Mouse (Mus musculus): ENCODE measurements at regions not wholly inside any gene's neighbourhood (a gene's known extent, or its start where the extent isn't known, plus 50 kb on each side); places are given as distances from the start of the nearest gene placed in this dataset.

DNA sequence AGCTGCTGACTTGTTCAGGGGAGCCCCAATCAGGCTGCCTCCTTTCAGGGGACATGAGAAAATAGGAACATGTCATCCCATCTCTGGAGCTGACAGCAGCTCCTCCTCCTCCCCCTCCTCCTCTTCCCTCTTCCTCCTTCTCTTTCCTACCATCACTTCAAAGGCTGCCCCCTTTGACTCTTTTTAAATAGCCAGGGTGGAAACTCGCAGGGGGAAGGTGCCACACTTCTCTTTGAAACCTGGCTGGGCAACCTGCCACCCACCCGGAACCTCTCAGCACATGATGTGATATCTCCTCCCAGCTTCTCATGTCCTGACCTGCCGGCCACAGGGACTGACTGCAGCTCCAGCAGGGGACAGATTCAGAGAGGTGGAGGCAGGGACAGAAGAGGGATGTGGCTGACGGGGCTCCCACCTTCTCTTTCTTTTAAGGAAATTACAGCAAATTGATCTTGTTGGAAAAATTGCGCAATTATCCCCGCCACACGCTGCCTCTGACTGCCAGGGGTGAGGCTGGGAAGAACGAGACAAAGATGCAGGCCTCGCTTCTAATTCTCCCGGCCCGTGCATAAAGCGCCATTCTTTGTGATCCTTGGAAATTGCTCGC lies 399.6 kb upstream of the Kazn start:
- Histone ChIP-seq H3K36me3 (no peaks in the 10 kb centered on the region), H3K9me3 (replicated peaks) (no peaks in the 10 kb centered on the region), H3K27me3 (replicated peaks) (no peaks in the 10 kb centered on the region), H3K9ac (no peak overlapping the region), H3K27ac (ENCODE audit: poor library complexity, severe bottlenecking) (no peak overlapping the region), H3K4me1 (replicated peaks) (0 out of 2 replicates have a peak, but pooled peaks cover 7% of the 10 kb centered on the region), H3K4me3 (no peak overlapping the region), H3K4me2 (no peak overlapping the region)
- no peak for ATAC-seq (ENCODE audit: insufficient number of reproducible peaks, low FRiP score)
- 53% methylated on average over 13 of the region's 13 CpGs for WGBS

DNA sequence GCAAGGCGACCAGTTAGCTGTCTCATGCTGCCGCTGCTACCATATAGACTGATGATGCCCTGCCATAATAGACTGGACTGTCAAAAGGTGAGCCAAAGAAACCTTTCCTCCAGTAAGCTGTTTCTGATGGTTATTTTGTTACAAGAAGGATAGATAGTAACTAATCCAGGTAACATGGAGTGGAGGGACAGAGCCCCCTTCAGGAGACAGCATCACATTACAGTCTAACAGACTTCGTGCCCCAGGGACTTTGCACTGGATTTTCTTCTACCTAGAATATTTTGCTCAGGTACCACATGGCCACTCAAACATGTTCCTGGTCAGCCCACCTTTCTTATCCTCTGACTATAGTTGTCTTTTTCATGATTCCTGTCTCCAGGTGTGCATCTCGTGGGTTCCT lies 398.9 kb upstream of the Kazn start:
- Histone ChIP-seq H3K9ac (no peak overlapping the region), H3K27ac (ENCODE audit: poor library complexity, severe bottlenecking) (no peak overlapping the region), H3K4me3 (no peak overlapping the region), H3K9me3 (replicated peaks) (no peaks in the 10 kb centered on the region), H3K27me3 (replicated peaks) (no peaks in the 10 kb centered on the region), H3K4me1 (replicated peaks) (0 out of 2 replicates have a peak, but pooled peaks cover 8% of the 10 kb centered on the region), H3K36me3 (no peaks in the 10 kb centered on the region), H3K4me2 (no peak overlapping the region)
- 83% methylated on average over 4 of the region's 4 CpGs for WGBS
- no peak for ATAC-seq (ENCODE audit: insufficient number of reproducible peaks, low FRiP score)

DNA sequence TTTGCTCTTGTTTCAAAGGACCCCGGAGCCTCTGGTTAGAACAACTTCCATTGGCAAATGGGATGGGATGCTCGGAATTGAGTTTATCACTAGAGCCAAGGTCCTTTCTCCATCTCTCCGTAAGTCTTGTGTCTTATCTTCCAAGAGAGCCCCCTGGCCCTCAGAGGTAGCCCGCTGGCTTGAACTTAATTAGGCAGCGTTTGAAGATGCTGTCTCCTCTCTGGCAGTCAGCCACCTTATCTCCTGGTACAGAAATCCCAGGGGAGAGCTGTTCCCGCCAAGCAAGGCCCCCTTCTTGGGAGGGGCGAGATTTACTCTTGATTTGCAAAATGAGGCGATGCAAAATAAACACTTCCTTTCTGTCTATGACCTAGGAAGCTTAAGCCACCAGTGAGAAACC lies 395.2 kb upstream of the Kazn start:
- Histone ChIP-seq H3K27ac (ENCODE audit: poor library complexity, severe bottlenecking) (no peak overlapping the region), H3K9ac (no peak overlapping the region), H3K4me2 (no peak overlapping the region), H3K4me1 (replicated peaks) (0 out of 2 replicates have a peak, but pooled peaks cover 8% of the 10 kb centered on the region), H3K4me3 (no peak overlapping the region), H3K27me3 (replicated peaks) (no peaks in the 10 kb centered on the region), H3K9me3 (replicated peaks) (no peaks in the 10 kb centered on the region), H3K36me3 (no peaks in the 10 kb centered on the region)
- no peak for ATAC-seq (ENCODE audit: insufficient number of reproducible peaks, low FRiP score)
- WGBS = 17% methylated on average over 8 of the region's 8 CpGs

DNA sequence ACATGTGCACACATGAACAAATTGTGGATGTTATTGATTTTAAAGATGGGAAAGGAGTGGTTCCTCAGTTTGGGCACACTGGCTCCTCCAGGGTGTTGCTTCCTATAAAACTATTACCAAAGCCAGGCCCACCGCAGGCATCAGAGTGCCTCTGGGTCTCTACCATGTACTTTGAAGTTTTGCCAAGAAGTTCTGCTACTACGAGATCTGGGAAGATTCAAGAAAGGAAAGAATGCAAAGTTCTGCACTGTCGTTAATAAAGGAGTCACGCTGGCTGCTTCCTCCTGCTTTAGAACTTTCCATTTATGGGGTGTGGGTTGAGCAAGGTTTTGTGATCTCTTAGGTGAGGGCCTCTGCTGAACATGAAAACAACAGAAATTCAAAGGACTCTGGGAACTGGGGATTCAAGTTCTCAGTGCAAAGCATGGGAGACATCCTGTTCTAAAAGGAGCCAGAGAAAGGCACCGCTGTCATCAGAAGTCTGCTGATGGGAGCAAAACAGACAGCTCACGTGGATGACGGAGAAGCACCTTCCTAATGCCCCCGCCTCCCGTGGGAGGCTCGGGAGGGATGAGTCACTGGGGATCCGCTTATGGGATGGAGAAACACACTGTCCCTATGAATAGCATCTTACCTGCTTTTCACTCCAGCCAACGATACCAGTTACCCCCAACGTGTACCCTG lies 394.6 kb upstream of the Kazn start:
- ATAC-seq (ENCODE audit: insufficient number of reproducible peaks, low FRiP score) = no peak
- H3K36me3 ChIP-seq = no peaks in the 10 kb centered on the region
- WGBS = 45% methylated on average over 13 of the region's 13 CpGs
- H3K9me3 ChIP-seq (replicated peaks) = no peaks in the 10 kb centered on the region
- no peak overlapping the region for H3K4me3 ChIP-seq
- H3K9ac ChIP-seq = no peak overlapping the region
- no peaks in the 10 kb centered on the region for H3K27me3 ChIP-seq (replicated peaks)
- H3K4me2 ChIP-seq = no peak overlapping the region
- 0 out of 2 replicates have a peak, but pooled peaks cover 8% of the 10 kb centered on the region for H3K4me1 ChIP-seq (replicated peaks)
- H3K27ac ChIP-seq (ENCODE audit: poor library complexity, severe bottlenecking) = no peak overlapping the region

DNA sequence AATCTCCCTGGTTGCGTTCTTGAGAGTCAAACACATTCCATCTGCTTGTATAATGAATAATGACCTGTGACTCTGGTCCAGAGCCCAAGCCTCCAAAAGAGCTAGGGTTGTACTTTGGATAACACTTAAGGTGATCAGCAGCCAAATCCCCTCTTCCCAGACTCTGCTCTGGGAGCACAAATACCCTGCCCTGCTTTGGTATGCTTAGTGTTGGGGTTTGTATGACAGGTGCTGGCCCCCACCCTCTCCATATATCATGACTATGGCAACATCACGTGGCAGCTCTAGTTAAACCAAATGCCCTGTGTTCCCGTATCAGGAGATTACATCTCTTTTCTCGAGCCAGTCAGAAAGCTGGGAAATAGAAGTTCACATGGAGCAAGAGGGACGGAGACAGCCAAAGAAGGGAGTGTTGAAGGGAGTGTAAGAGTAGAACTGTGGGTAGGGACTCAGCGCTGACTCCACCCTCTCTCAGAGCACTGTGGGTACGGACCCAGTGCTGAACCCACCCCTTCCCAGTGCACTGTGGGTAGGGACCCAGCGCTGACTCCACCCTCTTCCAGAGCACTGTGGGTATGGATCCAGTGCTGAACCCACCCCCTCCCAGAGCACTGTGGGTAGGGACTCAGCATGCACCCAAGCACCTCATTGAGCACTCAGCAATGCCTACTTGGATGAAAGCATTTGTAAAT lies 387.4 kb upstream of the Kazn start:
- no peak overlapping the region for H3K9ac ChIP-seq
- 78% methylated on average over 8 of the region's 8 CpGs for WGBS
- no peak overlapping the region for H3K4me3 ChIP-seq
- H3K27ac ChIP-seq (ENCODE audit: poor library complexity, severe bottlenecking) = no peak overlapping the region
- no peak; the same call in 1 of the 2 replicates for ATAC-seq (ENCODE audit: insufficient number of reproducible peaks, low FRiP score)
- no peaks in the 10 kb centered on the region for H3K36me3 ChIP-seq
- H3K4me1 ChIP-seq (replicated peaks) = no peaks in the 10 kb centered on the region
- H3K27me3 ChIP-seq (replicated peaks) = 0 out of 2 replicates have a peak, but pooled peaks cover 5% of the 10 kb centered on the region
- no peak overlapping the region for H3K4me2 ChIP-seq
- no peaks in the 10 kb centered on the region for H3K9me3 ChIP-seq (replicated peaks)

DNA sequence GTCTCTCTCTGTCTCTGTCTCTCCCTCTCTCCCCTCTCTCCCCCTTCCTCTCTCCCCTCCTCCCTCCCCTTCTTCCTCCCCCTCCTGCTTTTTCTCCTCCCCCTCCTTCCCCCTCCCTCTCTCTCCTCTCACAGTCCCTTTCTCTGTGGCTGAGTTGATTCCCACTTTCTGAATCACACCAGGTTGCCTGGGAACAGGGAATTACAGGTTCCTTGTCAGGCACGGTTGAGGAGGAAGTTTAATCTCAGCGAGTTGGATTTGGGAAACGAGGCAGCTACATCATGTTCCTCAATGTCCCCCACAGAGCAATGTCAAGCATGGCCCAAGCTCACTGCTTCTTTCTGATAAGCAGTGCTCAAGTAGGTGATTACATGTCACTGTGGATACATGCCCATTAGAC lies 386.3 kb upstream of the Kazn start:
- no peak overlapping the region for H3K4me2 ChIP-seq
- no peak overlapping the region for H3K4me3 ChIP-seq
- H3K27ac ChIP-seq (ENCODE audit: poor library complexity, severe bottlenecking) = no peak overlapping the region
- H3K36me3 ChIP-seq = no peaks in the 10 kb centered on the region
- H3K4me1 ChIP-seq (replicated peaks) = no peaks in the 10 kb centered on the region
- no peaks in the 10 kb centered on the region for H3K9me3 ChIP-seq (replicated peaks)
- no peak overlapping the region for H3K9ac ChIP-seq
- H3K27me3 ChIP-seq (replicated peaks) = 0 out of 2 replicates have a peak, but pooled peaks cover 5% of the 10 kb centered on the region
- ATAC-seq (ENCODE audit: insufficient number of reproducible peaks, low FRiP score) = no peak
- WGBS = 30% methylated on average over 3 of the region's 3 CpGs

DNA sequence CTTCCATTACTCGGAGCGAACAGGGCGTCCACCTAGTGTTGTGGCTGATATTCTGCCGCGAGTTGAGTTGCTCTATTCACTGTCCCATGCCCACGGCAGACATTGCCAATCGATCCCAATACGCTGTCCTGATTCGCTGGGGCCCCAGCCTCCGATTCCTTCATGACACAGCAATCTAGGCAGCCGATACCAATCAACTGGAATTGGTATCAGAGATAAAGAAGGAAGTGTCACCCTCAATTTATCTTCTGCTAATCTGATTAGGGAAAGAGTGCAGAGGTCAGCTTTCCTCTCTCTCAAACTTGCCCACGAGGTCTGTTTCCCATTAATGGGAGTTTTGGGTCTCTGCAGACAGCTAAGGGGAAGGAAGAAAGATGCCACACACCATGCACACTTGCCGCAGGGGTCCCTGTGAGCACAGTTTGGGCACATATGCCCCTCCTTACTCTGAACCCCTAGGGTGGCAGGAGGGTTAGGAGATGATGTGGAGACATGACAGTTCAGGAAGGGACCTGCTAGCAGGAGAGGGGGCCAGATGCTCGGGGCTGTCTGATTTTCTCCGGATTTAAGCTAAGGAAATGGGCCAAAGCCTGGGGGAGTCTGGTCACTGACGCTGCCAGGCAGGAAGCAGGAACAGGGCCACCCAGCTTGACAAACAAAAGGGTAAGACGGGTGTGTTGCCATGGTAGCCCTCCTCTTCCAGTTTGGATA lies 383.1 kb upstream of the Kazn start:
- H3K9me3 ChIP-seq (replicated peaks) = 0 out of 2 replicates have a peak, but pooled peaks cover 3% of the 10 kb centered on the region
- no peak overlapping the region for H3K27ac ChIP-seq (ENCODE audit: poor library complexity, severe bottlenecking)
- H3K27me3 ChIP-seq (replicated peaks) = 0 out of 2 replicates have a peak, but pooled peaks cover 5% of the 10 kb centered on the region
- ATAC-seq (ENCODE audit: insufficient number of reproducible peaks, low FRiP score) = no peak
- no peak overlapping the region for H3K4me3 ChIP-seq
- H3K4me1 ChIP-seq (replicated peaks) = no peaks in the 10 kb centered on the region
- H3K9ac ChIP-seq = no peak overlapping the region
- H3K36me3 ChIP-seq = no peaks in the 10 kb centered on the region
- 48% methylated on average over 17 of the region's 17 CpGs for WGBS
- no peak overlapping the region for H3K4me2 ChIP-seq

DNA sequence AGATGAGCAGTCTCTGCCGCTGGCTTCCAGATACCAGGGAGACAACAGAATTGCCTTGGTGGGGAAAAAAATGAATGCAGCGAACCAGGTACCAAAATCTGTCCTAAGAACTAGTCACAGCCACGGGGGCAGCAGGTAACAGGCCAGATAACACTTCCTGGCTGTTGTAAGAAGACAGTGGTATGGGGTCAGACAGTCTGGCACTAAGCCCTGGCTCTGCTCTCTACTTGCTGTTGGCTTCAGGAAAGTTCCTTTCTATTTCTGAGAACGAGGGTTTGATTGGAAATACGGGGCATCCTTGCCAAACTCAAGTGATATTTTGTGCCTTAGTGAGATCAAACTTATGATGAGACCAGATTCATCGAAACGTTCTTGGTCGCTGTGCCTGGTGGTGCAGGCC lies 380.2 kb upstream of the Kazn start:
- no peaks in the 10 kb centered on the region for H3K4me1 ChIP-seq (replicated peaks)
- no peaks in the 10 kb centered on the region for H3K36me3 ChIP-seq
- H3K27me3 ChIP-seq (replicated peaks) = 0 out of 2 replicates have a peak, but pooled peaks cover 5% of the 10 kb centered on the region
- H3K9ac ChIP-seq = no peak overlapping the region
- no peak overlapping the region for H3K4me3 ChIP-seq
- 0 out of 2 replicates have a peak, but pooled peaks cover 3% of the 10 kb centered on the region for H3K9me3 ChIP-seq (replicated peaks)
- WGBS = 74% methylated on average over 8 of the region's 8 CpGs
- H3K27ac ChIP-seq (ENCODE audit: poor library complexity, severe bottlenecking) = no peak overlapping the region
- H3K4me2 ChIP-seq = no peak overlapping the region
- no peak for ATAC-seq (ENCODE audit: insufficient number of reproducible peaks, low FRiP score)

DNA sequence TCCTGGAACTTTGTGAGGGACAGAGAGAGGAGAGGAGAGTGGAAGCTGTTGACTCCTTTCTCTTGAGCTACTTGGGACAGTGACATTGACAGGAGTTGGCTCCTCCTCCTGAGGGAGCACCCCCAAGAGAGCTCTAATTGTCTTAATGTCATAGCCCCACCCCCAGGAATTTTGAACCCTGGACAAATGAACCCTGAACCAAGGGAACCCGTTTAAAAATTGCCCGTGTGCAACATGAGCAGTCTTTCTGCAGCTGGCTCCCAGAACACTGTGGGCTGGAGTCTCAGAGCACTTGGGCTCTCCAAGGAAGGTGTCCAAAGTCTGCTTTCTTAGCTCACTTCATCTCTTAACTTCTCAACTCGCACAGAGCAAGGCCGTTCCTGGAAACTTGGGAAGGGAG lies 379.6 kb upstream of the Kazn start:
- Histone ChIP-seq H3K9ac (no peak overlapping the region), H3K4me2 (no peak overlapping the region), H3K9me3 (replicated peaks) (0 out of 2 replicates have a peak, but pooled peaks cover 3% of the 10 kb centered on the region), H3K36me3 (no peaks in the 10 kb centered on the region), H3K27me3 (replicated peaks) (0 out of 2 replicates have a peak, but pooled peaks cover 5% of the 10 kb centered on the region), H3K4me3 (no peak overlapping the region), H3K4me1 (replicated peaks) (no peaks in the 10 kb centered on the region), H3K27ac (ENCODE audit: poor library complexity, severe bottlenecking) (no peak overlapping the region)
- 48% methylated on average over 4 of the region's 4 CpGs for WGBS
- no peak for ATAC-seq (ENCODE audit: insufficient number of reproducible peaks, low FRiP score)

DNA sequence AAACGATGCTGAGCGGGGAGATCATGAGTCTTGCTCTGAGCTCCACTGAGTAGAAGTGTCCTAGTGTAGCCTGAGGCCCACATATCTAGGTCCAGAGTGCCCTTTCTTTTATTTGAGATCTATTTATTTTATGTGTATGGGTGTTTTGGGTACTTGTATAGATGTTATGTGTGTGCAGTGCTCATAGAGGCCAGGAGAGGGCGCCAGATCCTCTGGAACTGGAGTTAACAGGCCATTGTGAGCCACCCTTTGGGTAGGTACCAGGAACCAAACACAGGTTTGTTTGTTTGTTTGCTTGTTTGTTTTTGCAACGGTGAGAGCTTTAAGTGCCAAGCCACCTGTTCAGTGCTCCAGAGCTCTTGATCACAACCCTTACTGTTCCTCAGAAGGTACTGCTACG lies 378.5 kb upstream of the Kazn start:
- Histone ChIP-seq H3K36me3 (no peaks in the 10 kb centered on the region), H3K27me3 (replicated peaks) (0 out of 2 replicates have a peak, but pooled peaks cover 5% of the 10 kb centered on the region), H3K9ac (no peak overlapping the region), H3K27ac (ENCODE audit: poor library complexity, severe bottlenecking) (no peak overlapping the region), H3K4me3 (no peak overlapping the region), H3K4me1 (replicated peaks) (no peaks in the 10 kb centered on the region), H3K4me2 (no peak overlapping the region), H3K9me3 (replicated peaks) (0 out of 2 replicates have a peak, but pooled peaks cover 6% of the 10 kb centered on the region)
- no peak for ATAC-seq (ENCODE audit: insufficient number of reproducible peaks, low FRiP score)
- 53% methylated on average over 5 of the region's 5 CpGs for WGBS

DNA sequence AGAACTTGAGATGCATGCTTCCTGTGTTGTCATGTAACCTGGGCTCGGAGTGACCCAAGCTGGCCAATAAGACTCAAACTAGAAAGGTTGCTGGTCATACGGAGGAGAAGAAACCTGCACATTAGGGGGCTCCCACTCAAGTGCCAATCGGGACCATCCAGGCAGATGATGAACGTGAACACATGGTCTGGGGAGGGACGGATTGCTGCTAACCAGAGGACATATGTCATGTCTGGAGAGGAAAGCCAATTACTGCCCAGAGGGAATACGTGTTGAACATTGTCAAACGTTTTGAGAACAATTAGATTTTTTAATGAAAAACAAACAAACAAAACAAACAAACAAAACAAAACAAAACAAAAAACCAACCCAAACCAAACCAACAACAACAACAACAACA lies 377.7 kb upstream of the Kazn start:
- Histone ChIP-seq H3K36me3 (no peaks in the 10 kb centered on the region), H3K4me3 (no peak overlapping the region), H3K4me1 (replicated peaks) (no peaks in the 10 kb centered on the region), H3K9ac (no peak overlapping the region), H3K27me3 (replicated peaks) (0 out of 2 replicates have a peak, but pooled peaks cover 3% of the 10 kb centered on the region), H3K9me3 (replicated peaks) (0 out of 2 replicates have a peak, but pooled peaks cover 6% of the 10 kb centered on the region), H3K27ac (ENCODE audit: poor library complexity, severe bottlenecking) (no peak overlapping the region), H3K4me2 (no peak overlapping the region)
- 71% methylated on average over 7 of the region's 7 CpGs for WGBS
- no peak for ATAC-seq (ENCODE audit: insufficient number of reproducible peaks, low FRiP score)

Measured in heart, embryonic 12.5 days (tissue).